Mouse (Mus musculus): ENCODE results near the gene Lrrc9.

Lrrc9 gene

DNA sequence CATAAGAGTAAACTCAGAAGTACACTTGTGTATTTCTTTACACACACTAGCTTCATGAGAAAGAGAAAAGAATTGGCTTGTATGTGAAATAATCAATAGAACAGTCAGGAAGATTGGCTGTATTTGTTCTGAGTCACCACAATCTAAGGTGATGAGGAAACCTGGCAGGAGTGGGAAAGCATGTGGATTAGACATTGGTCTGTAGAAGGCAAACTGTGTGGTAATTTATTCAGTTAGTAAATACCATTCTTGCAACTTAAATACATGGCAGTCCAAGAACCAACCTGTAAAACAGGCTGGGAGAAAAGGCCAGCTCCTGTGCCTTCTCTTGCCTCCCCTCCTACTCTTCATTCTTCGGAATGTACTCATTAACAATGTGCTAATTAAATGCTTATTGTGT, 25.6 kb downstream of the Lrrc9 start:
- no peak for DNase-seq (ENCODE audit: extremely low read depth, insufficient read length, low spot score)

DNA sequence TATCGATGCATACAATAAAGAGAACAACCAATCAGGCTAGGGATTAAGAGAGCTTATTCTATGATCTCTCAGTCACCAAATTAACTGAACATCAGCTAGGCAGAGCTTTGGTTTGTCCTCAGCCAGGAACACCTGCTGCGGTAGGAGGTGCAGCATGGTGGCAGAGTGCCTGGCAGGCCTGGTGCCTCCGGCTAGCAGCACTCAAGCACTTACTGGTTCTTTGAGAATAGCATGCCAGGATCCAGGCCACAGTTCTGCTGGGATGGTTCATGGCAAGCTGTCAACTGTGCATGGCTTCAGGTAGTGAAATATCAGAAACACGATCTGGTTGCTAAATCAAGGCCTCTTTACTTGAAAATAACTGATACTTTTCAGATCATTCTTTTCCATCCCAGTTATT, 26.1 kb downstream of the Lrrc9 start:
- DNase-seq (ENCODE audit: extremely low read depth, insufficient read length, low spot score): no peak

DNA sequence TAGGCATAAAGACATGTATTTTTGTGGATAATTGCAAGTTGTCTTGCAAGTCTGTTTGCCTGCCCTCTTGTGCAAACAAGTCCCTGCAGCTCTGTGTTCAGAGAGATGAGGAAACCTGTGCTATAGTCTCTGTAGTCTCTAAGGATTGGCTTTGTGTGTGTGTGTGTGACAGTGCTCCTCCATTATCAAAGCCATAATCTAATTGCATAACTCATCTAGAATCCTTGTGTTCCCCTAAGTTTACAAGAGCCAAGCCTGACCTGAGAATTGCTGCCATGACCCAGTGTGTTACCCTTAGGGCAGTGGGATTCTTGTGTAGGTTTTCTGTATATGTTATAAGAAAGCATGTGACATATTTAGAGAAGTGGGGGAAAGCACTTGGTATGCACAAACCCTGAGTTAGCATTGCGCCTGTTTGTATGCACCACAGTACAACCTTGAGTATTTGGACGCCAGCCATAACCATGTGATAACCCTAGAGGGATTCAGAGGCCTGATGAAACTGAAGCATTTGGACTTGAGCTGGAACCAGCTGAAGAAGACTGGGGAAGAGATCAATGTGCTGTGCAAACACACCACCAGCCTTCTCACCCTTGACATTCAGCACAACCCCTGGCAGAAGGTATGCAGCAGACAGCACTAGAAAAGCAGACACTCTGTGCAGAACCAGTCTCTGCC, 35.2 kb downstream of the Lrrc9 start:
- no peak for DNase-seq (ENCODE audit: extremely low read depth, insufficient read length, low spot score)

DNA sequence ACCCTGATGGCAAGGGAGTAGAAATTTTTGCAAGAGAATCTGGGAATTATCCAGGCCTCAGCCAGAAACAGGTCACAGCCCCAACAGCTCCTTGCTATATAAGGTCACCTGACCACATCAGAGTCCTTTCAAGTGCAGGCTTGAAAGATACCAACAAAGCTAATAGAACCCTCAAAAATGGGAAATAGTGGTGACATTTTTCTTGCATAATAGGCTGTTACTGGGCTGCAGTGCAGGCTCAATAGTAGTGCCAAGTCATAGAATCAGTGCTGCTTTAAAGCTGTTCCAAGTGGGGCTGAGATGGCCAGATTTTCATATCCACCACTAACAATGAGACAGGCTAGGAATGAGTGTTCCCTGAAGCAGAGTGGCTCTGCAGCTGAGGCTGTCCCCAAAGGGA, 40.6 kb downstream of the Lrrc9 start:
- no peak for DNase-seq (ENCODE audit: extremely low read depth, insufficient read length, low spot score)

DNA sequence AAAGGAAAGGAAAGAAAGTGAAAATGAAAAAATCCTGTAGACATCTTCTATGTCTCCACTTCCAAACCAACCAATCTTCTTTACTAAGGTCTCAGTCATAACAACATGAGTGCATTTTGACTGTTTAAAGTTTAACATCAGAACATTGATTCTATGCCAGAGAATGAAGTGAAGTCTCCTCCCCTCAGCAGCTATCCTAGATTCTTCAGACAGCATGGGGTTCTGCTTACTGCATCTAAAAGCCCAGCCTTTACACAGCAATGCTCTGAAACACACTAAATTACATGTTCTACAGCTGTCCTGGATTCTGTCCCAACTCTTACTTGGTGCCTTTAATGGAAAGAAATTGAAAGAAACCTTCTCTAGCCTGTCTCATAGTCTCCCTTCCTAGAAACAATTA, 43.2 kb downstream of the Lrrc9 start:
- DNase-seq (ENCODE audit: extremely low read depth, insufficient read length, low spot score): no peak

DNA sequence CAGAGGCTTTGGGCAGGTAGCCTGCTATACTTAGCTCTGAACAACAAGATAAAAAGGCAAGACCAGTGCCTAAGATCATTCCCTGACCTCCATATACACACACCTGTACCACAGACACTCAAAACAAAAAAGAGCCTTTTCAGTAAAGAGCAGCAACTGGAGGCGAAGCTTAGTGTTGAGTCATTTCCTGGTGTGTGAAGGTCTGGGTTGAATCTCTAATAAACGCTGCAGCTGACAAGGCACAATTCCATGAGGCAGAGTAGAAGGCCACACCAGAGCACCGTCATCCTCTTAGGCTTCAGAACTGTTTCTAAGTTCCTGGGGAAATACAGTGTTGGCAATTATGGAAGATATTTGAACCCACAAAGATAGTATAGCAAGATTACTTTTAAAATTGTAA, 45.8 kb downstream of the Lrrc9 start:
- DNase-seq (ENCODE audit: extremely low read depth, insufficient read length, low spot score): peak; percentile 11

DNA sequence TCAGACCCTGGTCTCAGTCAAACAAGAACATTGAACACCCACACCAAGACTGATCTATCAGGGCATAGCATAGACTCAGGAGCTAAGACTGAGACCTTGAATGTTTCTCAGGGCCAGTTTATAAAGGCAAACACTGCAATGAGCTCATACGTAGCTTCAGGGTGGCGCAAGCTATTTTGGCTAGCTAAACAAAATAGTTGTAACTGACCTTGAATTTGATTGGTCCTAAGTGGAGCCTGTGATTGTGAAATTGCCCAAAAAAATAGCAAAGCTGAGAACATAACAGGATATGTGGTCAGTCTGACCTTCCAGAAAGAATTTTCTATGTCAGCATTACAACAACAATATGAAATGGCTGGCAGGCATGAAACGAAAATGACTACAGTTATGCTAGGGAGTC, 48.3 kb downstream of the Lrrc9 start:
- DNase-seq (ENCODE audit: extremely low read depth, insufficient read length, low spot score): peak; percentile 62

DNA sequence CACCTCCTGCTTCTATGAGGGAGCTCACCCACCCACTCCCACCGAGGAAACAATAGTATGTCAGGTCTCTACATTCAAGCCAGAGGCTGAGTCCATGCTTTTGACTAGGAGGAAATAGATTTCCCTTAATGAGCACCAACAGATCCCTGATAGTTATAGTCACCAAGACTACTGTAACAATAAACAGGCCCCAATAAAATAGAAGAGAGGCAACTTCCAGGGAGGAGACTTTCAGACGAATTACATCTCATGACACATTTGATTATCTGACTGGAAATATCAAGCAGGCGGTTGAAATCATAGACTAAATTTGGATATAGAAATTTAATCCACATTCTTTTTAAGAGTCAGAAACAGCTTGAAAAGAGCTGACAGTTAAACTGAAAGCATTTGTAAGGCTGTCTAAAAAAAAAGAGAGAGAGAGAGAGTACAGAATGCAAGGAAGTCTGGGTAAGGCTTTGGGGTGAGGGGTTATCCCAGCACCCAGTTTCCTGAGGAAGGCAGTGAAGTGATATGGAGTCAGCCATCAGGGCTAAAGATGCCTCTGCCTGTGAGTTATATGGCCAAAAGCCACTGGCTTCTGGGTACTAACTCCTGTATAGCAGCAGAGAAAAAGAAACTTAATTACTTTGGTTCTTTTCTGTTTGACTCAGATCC, 49.5 kb downstream of the Lrrc9 start:
- DNase-seq (ENCODE audit: extremely low read depth, insufficient read length, low spot score): no peak

DNA sequence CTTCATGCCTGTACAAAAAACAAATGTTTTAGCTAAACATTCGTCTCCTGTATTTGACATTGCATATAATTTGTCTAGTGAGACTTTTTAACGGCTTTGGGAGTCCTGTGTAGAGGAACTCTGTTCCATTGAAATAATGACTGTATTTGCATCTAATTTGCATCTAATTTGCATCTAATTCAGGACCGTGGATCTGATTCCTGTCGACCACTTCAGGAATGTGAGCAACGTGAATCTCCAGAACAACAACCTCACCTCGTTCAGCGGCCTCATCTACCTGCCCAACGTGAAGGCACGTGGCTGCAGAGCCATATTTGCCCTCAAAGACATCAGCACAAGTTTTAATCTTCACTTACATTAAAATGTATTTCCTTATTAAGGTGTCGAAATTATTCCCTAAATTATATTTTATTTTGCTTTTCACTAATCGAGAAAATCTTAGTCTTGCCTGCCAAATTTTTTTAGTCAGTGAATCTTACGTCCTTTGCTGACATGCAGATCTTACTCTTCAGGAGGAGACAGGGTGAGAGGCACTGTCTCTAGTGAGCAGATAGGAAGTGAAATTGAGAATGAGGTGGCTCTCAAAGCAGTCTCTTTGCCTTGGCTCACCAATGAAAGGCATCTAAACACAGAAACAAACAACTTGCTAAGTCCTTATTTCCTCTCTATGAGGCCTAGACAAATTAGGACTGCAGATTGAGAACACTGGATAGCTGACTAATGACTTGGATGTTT, 55.4 kb downstream of the Lrrc9 start:
- DNase-seq (ENCODE audit: extremely low read depth, insufficient read length, low spot score): no peak

DNA sequence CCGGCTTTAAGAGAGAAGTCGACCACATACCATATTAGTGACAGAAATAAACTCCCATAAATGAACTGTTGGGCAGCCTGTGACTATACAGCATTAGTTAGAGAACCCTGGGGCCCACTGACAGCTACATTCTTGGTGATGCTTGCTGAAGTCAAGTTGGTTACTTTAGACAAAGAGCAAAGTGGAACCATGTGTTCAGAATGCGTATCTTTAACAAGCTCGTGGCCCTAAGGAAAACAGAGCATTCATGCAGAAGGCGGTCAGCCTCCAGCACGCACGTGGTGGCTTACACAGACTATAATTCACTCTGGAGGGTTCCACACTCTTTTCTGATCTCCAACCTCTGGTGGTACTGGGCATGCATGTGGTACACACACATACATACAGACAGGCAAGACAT, 67.9 kb downstream of the Lrrc9 start:
- DNase-seq (ENCODE audit: extremely low read depth, insufficient read length, low spot score): no peak

DNA sequence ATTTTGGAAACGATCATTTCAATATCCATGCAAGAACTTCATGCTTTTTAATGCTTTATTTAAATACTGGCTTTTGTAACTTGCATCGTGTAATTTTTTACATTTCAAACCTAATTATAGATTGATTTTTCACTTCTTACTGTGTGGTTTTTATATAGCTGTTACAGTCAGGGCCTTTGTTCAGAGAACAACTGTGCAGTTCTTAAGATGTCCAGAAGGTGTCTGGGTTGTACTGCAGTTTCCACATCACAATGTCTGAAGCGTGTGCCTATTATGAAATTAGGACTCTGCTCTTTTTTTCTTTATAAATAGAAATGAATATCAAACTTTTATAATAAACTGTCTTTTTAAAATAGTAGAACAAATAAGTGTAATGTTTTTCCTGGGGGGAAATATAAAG, 73.8 kb downstream of the Lrrc9 start:
- DNase-seq (ENCODE audit: extremely low read depth, insufficient read length, low spot score): no peak

DNA sequence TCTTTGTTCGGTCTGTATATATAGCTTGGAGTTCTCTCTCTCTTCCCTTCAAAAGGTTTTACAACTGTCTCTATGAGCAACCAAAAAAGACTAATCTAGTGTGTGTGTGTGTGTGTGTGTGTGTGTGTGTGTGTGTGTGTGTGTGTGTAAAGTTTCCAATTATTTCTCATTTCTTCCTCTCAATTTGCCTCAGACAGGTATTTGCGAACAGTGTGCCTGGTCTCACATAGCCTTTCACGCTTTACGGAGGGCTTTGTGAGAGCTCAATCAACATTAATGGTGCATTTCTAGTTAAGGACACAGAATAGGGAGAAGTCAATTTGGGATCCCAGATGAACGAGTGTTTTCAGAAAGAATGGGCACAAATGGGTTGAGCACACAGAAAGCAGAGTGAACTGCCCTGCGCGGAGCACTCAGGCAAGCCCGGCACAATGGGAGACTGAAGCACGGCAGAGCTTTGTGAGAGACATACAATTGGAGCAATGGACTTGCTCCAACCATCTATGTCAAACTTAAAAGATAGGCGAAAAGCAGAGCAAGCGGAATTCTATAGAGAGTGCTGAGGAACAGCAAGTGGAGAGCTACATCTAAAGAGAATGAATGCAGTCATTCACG, 76.6 kb downstream of the Lrrc9 start:
- DNase-seq (ENCODE audit: extremely low read depth, insufficient read length, low spot score): no peak

DNA sequence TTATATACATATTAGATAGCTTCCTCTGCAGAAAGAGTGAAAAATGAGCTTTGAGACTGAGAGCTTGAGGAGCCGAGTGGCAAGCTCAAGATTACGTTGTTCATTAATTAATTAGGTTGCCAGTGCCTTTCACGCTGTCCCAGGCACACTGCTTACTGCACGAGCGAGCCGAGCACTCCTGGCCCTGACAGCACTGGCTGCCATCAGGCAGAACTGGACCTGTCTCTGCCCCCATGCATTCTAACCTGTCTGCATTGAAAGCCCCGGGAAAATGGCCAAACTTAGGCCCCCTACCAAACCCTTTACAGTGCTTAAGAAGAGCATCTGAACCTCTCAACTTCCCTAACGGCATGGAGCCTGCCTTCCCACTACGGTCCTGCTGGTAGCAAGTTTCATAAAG, 77.7 kb downstream of the Lrrc9 start:
- no peak for DNase-seq (ENCODE audit: extremely low read depth, insufficient read length, low spot score)

DNA sequence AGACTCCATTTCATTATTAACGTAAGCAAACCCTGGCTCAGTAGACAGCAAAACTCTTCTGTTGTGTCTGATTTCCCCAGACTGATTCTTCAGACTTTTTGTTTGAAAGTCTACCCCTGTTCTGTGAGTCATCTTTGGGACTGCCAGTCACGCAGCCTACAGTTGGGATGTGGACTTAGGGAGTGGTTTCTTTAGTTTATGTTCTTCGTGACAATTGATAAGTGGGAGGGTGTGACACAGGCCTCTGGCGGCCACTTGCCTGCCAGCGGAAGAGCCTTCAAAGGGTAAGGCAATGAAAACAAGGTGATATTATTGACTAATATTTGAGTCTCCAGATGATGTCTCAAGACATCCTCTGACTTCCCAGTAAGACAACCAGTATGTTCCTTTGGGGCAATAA, 78.2 kb downstream of the Lrrc9 start:
- no peak for DNase-seq (ENCODE audit: extremely low read depth, insufficient read length, low spot score)

DNA sequence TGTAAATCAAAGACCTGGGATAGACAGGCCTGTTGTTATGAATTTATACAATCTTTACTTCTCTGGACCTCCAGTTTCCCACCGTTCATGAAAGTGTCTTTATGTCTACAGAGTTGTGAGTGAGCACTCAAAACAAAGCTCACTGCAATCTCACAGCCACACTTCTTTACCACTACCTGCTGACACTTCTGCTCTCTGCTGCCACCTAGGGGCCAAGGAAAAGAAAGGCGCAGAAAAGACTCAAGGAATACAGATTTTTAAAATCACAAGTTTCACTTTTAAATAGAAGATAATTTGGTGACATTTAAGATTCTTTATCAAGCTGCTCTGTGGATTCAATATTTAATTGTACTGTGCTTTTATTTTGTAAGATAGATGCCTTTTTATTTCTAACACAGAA, 79.0 kb downstream of the Lrrc9 start:
- DNase-seq (ENCODE audit: extremely low read depth, insufficient read length, low spot score): no peak

DNA sequence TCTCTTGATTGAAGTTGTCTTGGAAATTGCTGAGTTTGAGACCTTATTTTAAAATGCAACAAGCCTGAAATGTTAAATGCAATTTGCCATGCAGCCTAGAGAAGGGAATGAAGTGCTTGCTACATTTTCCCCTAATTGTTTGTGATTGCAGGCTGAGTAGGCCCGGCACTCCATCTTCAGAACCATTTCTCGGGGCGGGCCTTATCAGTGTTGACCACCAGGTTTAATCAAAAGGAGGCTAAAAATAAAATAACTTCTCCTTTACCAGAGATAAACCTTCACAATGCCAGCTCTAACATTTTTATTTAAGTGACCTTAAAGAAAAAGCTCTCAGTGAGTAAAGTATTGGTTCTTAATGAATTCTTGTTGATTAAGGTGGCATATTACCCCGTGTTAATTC, 83.9 kb downstream of the Lrrc9 start:
- DNase-seq (ENCODE audit: extremely low read depth, insufficient read length, low spot score): no peak

DNA sequence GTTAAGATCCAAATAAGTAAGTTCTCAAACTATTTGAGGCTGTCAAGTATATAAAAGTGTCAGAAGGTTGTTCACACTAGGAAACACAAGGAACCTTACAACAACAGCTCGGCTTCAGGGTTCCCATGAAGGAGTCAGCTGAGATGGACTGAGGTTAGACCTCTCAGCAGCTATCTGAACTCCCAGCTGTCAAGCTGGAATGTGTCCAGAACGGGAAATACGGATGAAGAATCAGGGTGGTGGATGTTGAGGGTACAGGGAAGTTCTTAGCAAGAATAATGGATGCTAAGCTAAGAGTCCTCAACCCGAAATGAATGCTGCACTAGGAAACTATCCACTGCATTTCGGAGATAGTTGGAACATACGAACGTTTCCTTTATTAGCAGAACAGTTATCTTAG, 90.6 kb downstream of the Lrrc9 start:
- no peak for DNase-seq (ENCODE audit: extremely low read depth, insufficient read length, low spot score)

DNA sequence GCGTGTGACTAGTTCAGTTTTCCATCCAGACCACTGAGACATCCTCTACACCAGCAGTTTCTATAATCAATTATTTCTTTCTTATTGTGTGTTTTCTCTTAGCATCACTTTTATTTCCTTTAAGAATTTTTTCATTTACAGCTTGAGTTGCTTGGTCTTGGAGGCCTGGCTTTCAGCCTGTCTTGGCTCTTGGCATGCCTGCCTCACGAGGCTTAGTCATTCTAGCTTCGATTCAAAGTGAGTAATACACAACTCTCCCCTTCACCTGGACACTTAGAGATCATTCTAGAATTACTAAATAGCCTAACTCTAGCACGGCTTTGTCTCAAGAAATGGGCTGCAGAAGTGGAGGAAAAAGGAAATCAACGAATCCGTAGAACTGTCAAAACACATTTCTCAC, 92.3 kb downstream of the Lrrc9 start:
- DNase-seq (ENCODE audit: extremely low read depth, insufficient read length, low spot score): no peak

DNA sequence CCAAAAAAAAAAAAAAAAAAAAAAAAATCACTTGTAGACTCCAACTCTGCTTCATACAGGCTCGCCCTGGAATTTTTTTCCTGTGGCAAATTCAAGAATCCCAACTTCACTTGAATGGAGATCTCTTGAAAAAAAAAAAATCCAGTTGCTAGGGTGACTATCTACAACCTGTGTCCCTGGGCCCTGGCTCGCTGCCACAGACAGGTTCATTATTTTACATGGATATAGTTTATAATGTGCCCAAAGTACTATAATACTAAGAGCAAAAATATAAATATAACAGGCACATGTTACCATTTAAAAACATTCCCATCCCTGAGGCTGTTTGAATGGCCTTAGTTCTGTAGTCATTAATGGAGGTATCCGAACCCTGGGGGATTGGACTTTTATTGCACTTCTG, 93.9 kb downstream of the Lrrc9 start:
- DNase-seq (ENCODE audit: extremely low read depth, insufficient read length, low spot score): no peak

DNA sequence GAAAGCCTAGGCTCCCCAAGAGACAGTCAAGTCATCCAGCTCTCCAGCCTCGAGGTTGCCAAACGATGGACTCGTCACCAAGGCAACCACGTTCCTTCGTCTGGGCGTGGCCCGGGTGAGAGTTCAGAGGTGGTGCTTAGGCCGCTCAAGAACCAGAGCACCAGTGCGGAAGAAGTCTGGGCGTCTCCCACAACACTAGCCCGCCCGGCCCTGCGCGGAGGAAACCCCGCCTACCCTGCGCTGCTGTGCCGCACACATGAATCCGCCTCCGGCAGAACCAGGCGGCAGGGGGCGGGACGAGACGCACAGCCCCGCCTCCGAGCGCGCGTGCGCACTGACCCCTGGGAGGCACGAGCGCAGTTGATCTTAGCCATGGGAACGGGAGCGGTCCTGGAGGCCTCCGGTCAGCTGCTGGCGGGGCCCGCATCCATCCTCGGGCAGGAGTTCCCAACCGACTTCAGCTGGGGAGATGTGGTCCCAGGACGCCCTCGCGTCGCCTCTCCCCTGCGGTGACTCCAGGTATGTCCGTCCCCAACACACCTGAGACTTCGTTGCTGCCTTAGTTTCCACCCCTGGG, 94.4 kb downstream of the Lrrc9 start, which contains the start of gene Pcnx4:
TSS of gene Pcnx4 (plus strand) at position 363 of the 577 bp plus-strand sequence.
- DNase-seq (ENCODE audit: extremely low read depth, insufficient read length, low spot score): peak; percentile 100

DNA sequence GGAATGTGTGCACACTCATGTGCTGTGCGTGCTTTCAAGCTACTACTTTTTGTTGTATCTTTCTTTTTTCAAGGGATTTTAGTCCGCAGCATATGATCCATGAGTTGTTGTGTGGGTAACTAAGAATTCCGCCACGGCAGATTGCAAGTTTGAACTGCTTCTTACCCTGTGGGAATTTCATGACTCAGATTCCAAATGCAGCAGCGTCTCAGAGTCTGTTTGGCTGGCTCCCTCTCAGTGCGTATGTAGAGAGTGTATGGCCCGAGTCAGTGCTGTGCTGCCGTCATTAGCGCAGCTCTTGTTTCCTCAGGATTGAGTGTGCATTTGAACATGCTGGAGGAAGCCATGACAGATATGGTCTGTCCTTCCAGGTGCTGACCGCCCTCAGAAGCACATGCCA, 96.9 kb downstream of the Lrrc9 start:
- no peak for DNase-seq (ENCODE audit: extremely low read depth, insufficient read length, low spot score)
